Mouse (Mus musculus) embryo, embryonic 9.5 days (tissue): ENCODE results near the gene Myh9.
A peak's percentile ranks its signal among the peaks of the same experiment; 100 is the strongest.

Source experiments
- DNase-seq: peaks from one replicate; pipeline ENCODE4 v3.0.0-alpha.2; 2017; ENCODE audit errors: extremely low spot score

Gene Myh9

GRCm38 (mm10) chr15:77807264-77807585 is 34.8 kb downstream of the Myh9 start:
- DNase-seq: no peak

GRCm38 (mm10) chr15:77806565-77807263 is 35.3 kb downstream of the Myh9 start:
- DNase-seq: no peak

GRCm38 (mm10) chr15:77805657-77806056 is 36.3 kb downstream of the Myh9 start:
- no peak for DNase-seq

- no peak for DNase-seq
These were observed 37.0 kb downstream of the Myh9 start for GRCm38 (mm10) chr15:77804949-77805348.

GRCm38 (mm10) chr15:77804460-77804859 is 37.5 kb downstream of the Myh9 start:
- DNase-seq: no peak

- DNase-seq: no peak
These were observed 38.2 kb downstream of the Myh9 start for GRCm38 (mm10) chr15:77803747-77804146.

- DNase-seq: no peak
These were observed 39.0 kb downstream of the Myh9 start for GRCm38 (mm10) chr15:77802992-77803391.

- no peak for DNase-seq
These were observed 40.8 kb downstream of the Myh9 start for GRCm38 (mm10) chr15:77801188-77801587.

GRCm38 (mm10) chr15:77800511-77800910 is 41.5 kb downstream of the Myh9 start:
- DNase-seq: no peak

GRCm38 (mm10) chr15:77799491-77800474 is 42.2 kb downstream of the Myh9 start:
- DNase-seq: no peak

GRCm38 (mm10) chr15:77798664-77799490 is 43.1 kb downstream of the Myh9 start:
- DNase-seq: peak; percentile 67

GRCm38 (mm10) chr15:77797609-77798411 is 44.2 kb downstream of the Myh9 start:
- DNase-seq: no peak

- DNase-seq: no peak
These were observed 45.5 kb downstream of the Myh9 start for GRCm38 (mm10) chr15:77796409-77797035.

GRCm38 (mm10) chr15:77794908-77795356 is 47.0 kb downstream of the Myh9 start:
- no peak for DNase-seq

GRCm38 (mm10) chr15:77794138-77794907 is 47.7 kb downstream of the Myh9 start:
- no peak for DNase-seq

GRCm38 (mm10) chr15:77793554-77793953 is 48.4 kb downstream of the Myh9 start:
- no peak for DNase-seq

GRCm38 (mm10) chr15:77793094-77793493 is 48.9 kb downstream of the Myh9 start:
- DNase-seq: no peak

- no peak for DNase-seq
These were observed 49.9 kb downstream of the Myh9 start for GRCm38 (mm10) chr15:77792056-77792455.

- DNase-seq: no peak
These were observed 51.1 kb downstream of the Myh9 start for GRCm38 (mm10) chr15:77790656-77791405.
